Mouse (Mus musculus): ENCODE data around the gene Gcgr. TPM values are rescaled to one million over a fixed set of nuclear protein-coding genes. Genes with fewer than 3 reads are reported as not detected.

The Gcgr gene
- total RNA-seq, 2 experiments from 2014 or later, result 0.18 to 0.25 TPM

DNA sequence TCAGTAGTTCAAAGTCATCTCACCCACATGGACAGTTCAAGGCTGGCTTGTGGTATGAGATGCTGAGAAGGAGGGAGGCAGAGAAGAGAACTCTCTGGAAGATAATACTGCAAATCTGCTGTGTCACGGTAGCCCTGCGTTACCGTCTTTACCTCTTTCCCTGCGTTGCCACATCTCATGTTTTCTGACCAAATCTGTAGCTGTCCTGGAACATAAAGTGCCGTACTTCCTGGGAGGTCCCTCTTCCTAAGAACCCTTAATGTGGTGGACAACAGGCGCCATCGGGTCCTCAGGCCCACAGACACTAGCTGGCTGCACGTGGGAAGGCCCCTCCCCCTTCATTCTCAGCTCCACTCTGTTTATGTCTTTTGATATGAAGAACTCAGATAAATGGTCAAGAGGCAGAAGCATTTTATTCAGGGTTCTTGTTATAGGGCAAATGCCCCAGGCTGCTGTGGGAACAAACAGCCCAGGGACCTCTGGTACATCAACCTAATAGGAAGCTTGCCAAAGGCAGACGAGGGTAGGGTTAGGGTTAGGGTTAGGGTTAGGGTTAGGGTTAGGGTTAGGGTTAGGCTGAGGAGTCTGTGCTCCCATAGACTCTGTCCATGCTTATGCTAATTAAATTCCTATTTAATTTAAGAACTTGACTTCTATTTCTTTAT is 2.7 kb upstream of the Gcgr start:
- no peak for DNase-seq
- intact Hi-C loops (cut with DNase I), result no loop called here

DNA sequence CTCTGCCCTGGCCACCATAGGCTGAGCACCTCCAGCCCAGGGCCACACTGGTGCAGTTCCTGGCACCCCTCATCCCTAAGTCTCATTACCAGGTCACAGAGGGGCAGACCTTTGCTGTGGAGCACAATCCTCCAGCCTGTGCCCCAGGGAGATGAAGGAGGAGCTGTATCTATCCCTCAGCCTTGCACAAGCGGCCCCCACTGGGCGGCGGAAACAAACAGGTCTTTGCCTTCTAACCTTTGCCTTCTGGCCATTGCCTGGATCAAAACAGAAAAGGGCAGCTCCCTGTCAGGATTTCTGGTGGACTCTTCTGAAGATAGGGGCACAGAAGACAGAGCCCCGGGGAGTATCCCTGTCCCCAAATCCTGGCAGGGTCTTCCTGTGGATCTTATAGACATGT is 1.6 kb upstream of the Gcgr start:
- intact Hi-C loops (cut with DNase I), result no loop called here
- DNase-seq, result no peak

DNA sequence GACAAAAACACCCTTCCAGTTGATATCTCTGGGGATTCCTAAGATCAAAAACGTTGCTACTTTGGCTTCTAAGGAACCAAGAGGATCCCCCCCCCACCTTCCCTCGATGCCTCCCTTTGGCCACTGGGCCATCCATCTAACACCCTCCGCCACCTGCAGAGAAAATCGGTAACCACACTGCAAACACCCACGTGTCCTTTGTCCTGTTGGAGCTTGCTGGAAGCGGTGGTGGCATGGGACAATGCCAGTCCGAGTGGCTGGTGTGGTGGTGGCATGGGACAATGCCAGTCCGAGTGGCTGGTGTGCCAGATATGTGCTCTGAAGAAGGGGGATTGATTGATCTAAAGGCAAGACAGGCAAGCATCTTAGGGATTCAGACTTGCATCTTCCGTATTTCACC is 1.1 kb downstream of the Gcgr start:
- intact Hi-C loops (cut with DNase I), result no loop called here

DNA sequence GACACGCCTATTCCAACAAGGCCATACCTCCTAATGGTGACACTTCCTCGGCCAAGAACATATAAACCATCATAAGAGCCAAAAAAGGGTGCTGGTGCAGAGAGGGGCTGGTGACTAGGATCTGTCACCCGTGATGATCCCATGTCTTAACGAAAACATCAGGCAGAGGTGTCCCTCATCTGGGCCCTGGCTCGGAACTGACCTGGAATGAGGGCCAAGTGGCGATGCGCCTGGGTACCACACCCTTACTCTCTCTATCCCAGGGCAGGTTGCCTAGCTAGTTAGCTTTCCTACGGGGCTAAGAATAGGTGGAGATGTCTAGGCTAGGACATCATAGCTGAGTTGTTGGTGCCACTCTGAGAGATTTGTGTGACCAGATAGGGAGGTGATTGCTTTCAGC is 3.6 kb downstream of the Gcgr start:
- no peak for DNase-seq
- intact Hi-C loops (cut with DNase I), result no loop called here

More for the DNA sequence above, 1.1 kb downstream of the Gcgr start:
- no peak for DNase-seq

DNA sequence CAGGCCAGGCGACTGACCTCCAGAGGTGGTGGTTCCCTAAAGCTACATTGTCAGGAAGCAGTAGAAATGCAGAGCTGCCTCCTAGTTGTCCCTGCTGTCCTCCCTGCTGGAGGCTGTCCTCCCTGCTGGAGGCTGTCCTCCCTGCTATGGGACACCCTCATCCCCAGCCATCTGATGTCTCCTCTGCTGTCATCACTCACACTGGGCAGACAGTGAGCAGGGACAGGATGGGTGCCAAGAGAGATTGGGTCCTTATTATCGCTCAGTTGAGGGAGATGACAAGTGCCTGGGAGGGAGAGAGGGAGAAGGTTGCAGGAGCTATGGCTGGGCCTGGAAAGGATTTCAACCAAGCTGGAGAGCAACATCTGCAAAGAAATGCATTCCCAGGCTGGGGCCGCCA is 4.6 kb downstream of the Gcgr start:
- intact Hi-C loops (cut with DNase I), result no loop called here
- no peak for DNase-seq

DNA sequence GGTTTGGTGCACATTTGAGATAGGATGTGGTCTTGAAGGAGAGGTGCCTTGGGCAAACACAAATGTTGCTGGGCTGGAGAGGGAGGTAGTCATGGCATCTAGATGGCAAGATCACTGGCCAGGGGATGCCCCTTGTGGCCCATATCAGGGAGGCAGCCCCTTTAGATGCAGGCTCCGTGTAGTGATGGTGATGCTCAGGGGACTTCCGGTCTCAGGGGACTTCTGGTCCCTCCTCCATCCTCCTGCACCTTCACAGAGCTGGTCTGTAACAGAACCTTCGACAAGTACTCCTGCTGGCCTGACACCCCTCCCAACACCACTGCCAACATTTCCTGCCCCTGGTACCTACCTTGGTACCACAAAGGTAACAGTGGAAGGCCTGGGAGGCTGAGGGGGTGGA is 5.3 kb downstream of the Gcgr start:
- intact Hi-C loops (cut with DNase I), result loop anchor here (2.0 kb wide), 1 partner anchor 19 kb away; no protein-coding TSS in a partner anchor
- no peak for DNase-seq

DNA sequence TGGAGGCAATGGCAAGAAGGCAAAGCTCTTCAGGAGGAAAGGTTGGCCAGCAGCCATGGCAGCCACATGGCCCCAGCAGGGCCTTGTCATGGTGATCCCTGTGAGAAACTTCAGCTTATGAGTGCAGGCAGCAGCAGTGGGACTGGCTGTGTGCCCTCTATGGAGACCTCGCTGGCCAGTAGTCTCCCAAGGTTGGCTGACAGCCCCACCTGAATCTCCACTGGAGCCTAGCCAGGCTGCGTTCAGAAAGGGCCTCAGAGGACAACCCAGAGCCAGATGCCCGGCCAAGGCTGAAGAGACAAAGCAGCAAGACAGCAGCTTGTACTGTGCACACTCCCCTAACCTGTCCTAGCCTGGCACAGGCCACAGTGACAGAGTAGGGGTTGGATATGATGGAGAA is 8.0 kb downstream of the Gcgr start:
- intact Hi-C loops (cut with DNase I), result no loop called here
- peak; percentile 73 to 74 for DNase-seq

DNA sequence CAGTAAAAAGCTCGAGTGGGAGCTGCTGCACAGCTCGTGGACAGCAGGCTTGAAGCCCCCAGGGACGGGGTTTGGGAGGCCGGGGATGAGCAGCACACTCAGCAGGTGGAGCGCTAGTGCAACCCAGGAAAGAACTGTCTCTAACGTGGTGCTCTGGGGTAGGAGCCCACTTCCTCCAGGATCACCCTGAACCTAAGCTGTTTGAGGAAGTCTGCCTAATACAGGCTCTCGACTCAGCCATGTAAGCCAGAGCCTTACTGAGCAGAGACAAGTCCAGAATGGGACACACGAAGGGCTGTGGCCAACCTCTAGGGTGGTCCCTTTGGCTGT is 8.4 kb downstream of the Gcgr start:
- DNase-seq, result no peak

DNA sequence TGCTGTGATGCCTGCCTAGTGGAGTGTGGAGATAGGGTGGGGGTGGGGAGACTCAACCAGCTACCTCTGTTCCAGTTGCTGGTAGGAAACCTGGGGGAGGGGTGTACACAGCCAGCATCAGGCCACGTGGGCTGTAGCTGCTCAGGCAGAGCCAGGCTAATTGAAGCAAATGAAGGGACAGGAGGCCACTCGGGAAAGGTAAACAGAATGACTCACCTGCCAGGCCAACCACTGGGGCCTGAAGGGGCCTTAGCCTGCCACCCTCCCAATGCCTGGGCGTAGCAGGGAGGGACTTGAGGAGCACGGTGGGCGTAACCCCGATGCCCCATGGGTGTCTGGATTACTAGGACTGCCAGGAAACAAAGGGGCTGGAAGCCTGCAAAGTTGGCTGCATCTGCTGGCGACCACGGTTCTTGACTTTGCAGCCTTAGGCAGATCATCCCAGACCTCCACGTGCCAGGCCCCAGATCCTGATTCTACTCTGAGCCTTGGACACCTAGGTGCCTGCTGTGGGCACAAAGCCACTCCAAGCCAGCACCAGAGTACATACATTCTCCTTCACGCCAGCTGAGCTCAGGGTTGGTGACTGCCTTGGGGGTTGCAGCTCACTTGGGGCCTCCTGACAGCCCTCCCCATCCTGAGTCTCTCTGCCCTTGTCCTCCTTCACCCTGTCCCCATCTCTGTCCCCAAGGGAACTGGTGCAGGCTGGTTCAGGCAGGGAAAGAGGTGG is 9.0 kb downstream of the Gcgr start:
- intact Hi-C loops (cut with DNase I), result loop anchor here (1.0 kb wide), 1 partner anchor 9 kb away; no protein-coding TSS in a partner anchor
- no peak for DNase-seq

More for the DNA sequence above, 8.4 kb downstream of the Gcgr start:
- intact Hi-C loops (cut with DNase I), result loop anchor here (1.0 kb wide), 1 partner anchor 9 kb away; no protein-coding TSS in a partner anchor

DNA sequence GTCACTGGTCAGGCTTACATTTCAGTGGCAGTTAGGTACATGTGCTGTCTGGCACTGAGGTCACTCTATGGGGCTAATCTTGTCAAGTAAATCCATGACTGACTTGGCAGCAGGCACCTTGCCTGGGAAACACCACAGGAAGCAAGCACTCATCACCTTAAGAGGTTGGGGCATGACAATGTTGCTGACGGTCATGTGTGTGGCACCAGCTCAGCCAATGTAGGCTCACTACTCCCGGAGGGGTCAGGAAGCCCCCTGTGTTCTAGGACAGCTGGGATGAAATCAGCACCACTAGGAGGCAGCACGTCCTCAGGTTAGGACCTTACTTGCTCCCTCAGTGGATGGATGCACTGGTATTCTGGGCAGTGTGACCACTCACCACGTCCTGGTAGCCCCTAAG is 11.4 kb downstream of the Gcgr start:
- no peak for DNase-seq
- intact Hi-C loops (cut with DNase I), result loop anchor here (2.0 kb wide), 1 partner anchor 33 kb away; no protein-coding TSS in a partner anchor

DNA sequence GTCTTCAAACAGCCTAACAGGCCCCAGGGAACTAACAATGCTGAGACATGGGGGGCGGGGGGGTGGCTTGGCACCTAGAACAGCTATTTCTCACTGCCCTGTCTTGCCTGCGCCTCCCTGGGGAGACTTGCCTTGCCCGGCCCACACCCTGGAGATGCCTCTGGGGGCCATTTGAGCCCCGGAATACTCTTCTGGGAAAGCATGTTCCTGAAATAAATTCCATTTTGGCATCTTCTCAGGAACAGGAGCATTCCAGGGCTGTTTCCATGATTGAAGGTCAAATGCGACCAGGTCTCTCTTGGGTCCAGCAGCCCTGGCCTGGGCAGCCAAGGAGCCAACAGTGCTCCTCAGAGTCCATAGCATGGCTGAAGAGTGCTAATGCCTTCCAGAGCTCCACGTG is 11.9 kb downstream of the Gcgr start:
- DNase-seq, result no peak
- intact Hi-C loops (cut with DNase I), result loop anchor here (2.0 kb wide), 1 partner anchor 32 kb away; no protein-coding TSS in a partner anchor

DNA sequence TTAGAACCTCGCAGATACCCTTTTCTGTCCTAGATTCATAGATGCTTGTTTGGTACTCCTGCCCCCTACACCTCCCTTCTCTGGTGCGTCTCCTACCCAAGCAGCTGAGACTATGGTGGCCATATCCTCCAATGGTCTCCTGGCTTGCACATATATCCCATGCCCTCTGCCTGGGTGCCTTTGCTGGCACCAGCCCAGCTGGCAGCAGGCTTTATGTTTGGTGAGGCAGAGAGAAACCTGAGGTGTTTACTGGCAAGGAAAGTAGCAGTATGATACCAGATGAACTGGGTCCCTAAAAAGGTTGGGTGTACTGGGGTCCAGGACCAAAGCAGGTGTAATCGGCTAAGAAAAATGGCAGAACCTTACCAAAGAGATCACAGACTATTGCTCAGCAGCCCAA is 15.5 kb downstream of the Gcgr start:
- intact Hi-C loops (cut with DNase I), result no loop called here
- no peak for DNase-seq

DNA sequence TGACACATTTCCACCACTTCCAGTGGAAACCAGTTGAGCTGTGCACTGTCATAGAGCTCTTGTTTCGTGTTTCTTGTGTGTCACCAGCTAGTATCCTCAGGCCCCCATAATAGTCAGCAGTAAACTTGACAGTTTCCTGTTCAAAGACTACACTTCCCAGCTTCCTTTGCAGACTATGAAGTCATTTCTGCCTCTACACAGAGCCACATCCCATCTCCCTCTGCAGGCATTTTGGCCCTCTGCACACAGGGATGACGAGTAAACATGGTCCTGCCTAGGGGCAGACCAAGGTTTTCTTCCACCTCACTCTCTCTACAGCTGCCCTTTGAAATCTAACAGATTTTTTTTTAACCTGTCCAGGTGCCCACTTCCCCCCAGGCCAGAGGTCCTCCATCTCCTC is 17.0 kb downstream of the Gcgr start:
- DNase-seq, result no peak
- intact Hi-C loops (cut with DNase I), result no loop called here

DNA sequence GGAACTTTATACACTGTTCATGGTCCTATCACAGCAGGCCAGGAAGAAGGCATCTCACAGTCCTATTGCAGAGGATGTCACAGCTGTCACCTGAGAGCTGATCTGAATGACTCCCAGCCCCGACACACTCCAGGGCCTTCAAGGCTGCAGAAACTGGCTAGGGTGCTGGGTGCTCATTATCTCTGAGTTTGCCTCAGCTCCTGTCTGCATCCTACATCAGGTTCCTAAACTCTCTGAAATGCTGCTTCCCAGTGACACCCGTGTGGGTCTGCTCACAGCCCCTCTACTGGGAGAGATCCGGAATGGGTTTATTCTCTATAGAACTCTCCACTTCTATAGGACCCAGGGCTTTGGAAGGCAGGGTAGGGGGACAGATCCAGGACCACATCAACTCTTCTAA is 17.7 kb downstream of the Gcgr start:
- no peak for DNase-seq
- intact Hi-C loops (cut with DNase I), result loop anchor here (1.0 to 2.0 kb wide), 2 partner anchors 9 to 27 kb away; no protein-coding TSS in a partner anchor

DNA sequence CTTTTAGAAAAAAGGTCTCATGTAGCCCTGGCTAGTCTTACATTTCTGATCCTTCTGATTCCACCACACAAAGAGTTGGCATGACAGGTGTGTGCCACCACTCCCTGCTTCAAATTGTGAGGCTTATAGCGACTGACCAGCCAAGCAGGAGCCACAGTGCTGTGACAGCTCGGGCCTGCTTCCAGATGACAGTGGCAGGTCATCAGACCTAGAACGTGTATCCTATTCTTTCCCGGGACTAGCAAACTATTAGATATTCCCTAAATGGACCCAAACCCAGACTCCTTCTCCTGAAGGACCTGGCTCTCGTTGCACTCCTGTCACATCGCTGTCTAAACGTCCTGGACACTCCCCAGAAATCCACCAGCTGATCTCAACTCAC is 18.3 kb downstream of the Gcgr start:
- intact Hi-C loops (cut with DNase I), result loop anchor here (1.0 to 2.0 kb wide), 2 partner anchors 9 to 28 kb away; no protein-coding TSS in a partner anchor
- DNase-seq, result no peak

DNA sequence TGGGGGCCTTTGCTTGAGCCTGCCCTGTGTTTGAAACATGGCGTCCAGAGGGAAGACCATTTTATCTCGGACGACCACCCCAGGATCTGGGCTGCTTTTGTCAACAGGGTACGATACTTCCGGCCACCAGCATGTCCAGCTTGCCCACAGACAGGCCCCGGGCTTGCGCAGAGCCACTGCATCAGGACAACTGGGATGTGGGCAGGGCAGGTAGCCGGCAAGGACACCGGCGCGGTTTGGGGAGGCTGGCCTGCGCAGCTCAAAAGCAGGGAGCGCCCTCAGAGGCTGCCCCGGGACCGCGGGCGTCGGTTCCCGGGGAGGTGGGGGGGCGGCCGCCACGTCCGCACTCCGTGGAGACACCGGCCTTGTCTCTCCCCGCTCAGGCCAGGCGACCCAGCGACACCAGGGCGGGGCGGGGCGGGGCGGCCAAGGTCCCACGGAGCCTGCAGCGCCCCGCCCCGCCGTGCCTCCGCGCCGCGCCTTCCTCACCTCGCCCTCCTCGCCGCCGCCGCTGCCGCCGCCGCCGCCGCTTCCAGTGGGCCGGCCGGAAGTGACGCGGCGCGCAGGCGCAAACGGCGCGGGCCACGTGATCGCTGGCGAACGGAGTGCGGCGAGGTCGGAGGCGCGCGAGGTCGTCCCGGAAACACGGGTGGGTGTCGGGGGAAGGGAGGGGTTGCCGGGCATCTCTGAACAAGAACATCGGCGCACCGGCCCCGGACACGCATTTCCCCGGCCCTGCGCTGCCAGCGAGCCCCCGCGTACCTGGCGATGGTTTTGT is 18.9 kb downstream of the Gcgr start, which contains the start of gene Mcrip1:
TSS of gene Mcrip1 (minus strand) at position 560 of the 778 bp plus-strand sequence.
- intact Hi-C loops (cut with DNase I), result loop anchor here (2.0 kb wide), 1 partner anchor 29 kb away; no protein-coding TSS in a partner anchor
- peak; percentile 90 to 93 for DNase-seq

DNA sequence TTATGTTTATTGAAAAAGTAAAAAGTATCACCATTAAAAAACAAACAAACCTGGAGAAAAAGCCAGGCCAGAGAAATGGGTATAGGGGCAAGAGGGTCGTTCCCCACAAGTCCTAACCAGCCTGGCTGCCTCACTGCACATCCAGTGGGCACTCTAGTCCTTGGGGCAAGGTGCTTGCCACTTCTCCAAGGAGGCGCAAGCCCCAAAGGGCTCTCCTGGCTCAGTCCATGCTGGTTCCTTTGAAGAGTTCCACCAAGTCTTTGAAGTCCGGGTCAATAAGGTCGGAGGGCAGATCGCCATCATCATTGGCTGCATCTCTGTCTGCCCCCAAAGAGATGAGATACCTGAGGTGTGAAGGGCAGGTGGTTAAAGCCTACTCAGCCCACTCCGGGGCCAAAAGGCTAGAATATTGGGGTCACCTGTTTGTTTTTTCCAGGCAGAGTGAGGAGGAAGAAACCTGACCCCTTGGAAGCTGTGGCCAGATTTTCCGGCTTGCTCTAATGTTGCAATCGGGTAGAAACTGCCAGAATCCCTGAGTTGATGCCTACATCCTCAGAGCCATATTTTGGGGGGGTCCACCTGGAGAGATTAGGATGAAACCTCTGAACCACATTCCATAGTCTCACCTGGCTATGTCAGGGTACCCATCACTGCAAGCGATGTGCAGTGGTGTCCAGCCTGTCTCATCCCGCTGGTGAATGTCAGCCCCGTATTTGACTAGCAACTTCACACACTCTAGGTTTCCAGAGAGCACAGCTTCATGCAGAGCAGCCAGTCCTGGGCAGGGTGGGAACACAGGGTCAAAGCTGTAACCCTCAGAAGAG is 19.7 kb downstream of the Gcgr start:
- intact Hi-C loops (cut with DNase I), result loop anchor here (2.0 kb wide), 1 partner anchor 29 kb away; no protein-coding TSS in a partner anchor
- DNase-seq, result no peak

DNA sequence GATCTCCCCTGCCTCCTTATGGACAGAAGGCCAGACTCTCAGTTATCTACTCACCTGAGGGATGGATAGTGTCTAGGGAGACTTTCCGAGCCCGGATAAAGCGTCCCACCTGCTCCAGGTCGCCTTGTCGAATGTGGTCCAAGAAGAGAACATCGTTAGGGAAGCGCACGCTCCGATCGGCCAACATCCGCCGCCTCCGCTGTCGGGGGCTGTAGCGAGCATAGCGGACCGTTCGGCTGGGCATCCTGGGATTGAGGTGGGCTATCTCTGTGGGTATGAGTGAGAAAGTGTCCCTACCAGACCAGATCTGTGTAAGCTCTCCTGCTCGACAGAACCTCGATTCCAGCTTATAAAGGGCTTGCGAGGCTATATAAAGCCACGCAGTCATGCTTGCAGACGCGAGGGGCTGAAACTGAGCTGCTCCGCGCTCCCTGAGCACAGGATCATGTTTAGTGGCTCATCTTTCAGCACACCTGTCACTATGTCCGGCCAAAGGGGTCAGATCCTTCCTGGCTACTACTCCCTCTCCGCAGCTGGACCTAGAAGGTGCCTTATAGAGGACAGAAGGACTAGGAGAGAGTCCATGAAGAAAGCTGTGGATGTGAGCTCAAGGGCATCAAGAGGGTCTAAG is 20.4 kb downstream of the Gcgr start, which contains the start of gene Ppp1r27:
TSS of gene Ppp1r27 (minus strand) at position 323 of the 631 bp plus-strand sequence.
- DNase-seq, result no peak
- intact Hi-C loops (cut with DNase I), result no loop called here

DNA sequence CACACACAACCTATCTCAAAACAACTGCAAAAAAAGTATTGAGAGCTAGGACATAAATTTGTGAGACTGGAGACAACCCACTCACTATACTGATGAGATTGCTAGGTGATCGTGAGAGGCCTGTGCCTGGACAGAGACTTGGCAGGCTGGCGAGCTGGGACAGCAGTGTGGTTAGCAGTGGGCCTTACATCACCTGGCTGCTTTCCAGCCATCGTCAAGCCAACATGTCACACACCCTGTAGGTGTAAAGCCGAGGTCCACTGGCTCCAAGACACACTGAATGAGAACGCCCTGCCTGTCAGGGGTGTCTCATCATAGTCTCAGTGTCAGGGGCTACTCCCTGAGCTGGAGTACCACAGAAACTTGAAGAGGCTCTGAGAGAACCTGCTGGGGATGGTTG is 22.2 kb downstream of the Gcgr start:
- no peak for DNase-seq
- intact Hi-C loops (cut with DNase I), result no loop called here

DNA sequence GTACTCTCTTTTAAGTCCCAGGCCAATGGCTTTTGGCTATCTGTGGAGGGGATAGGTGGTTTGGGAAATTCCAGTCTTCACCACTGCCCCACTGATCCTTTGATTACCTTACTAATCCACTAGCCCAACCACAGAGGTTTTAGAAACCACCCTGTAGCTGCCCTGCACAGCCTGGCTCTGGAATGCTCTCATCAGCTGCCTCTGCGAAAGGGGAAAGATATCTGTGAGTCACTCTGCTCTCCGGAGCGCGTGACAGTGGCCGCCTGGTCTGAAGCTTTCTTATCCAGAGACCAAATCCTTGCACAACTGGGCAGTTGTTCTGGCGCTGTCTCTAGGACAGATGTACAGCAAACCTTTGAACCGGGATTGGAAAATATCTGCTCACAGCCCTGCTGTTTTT is 24.3 kb downstream of the Gcgr start:
- no peak for DNase-seq
- intact Hi-C loops (cut with DNase I), result no loop called here
